Mouse (Mus musculus) erythroblast, adult 5-6 weeks (primary cell): ENCODE data around the gene B4galt5. TPM values are rescaled to one million over a fixed set of nuclear protein-coding genes. Genes with fewer than 3 reads are reported as not detected.

Experiments used
- ATAC-seq: replicated peaks from 2 replicates; pipeline ENCODE4 v1.8.0; 2016; ENCODE audit warnings: moderate number of reproducible peaks, mild to moderate bottlenecking, moderate TSS enrichment, inconsistent platforms; ENCODE audit not compliant: poor library complexity, low FRiP score, severe bottlenecking
- total RNA-seq, 2 experiments: library from RNA; stranded (forward) in 1 of 2; stranded (reverse) in 1 of 2; fragments of 150-400 nt in 1 of 2; fragments of 200-764, 138-1000 nt in 1 of 2; gene quantifications; 2 replicates each; pipeline versions ENCODE4 v1.2.3 to v1.2.4; 2015 to 2017; ENCODE audit warnings: low replicate concordance in 2 of 2

B4galt5 gene
- total RNA-seq, 2 experiments from 2014 or later, result 4.8 to 17.9 TPM

- ATAC-seq, result no peak
Measured at GRCm38 (mm10) chr2:167265806-167266205, 83.2 kb downstream of the B4galt5 start.

DNA sequence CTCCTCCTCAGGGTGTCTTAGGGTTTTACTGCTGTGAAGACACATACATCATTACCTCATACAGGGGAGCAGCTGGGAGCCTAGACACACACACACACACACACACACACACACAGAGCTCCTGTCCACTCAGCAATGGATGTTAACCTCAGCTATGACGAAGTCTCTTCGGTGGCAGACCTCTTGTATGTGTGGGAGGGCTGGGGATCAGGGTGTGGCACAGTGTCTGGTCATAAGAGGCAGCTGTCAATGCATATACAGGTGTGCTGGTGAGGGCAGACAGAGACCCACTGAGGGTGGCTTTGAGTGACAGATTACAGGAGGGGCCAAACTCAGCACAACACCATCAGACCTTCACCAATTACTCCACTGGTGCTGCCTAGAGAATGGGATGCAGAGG lies 84.0 kb downstream of the B4galt5 start:
- no peak for ATAC-seq

- no peak for ATAC-seq
Measured at GRCm38 (mm10) chr2:167263931-167264330, 85.1 kb downstream of the B4galt5 start.

- ATAC-seq, result no peak
Measured at GRCm38 (mm10) chr2:167263040-167263810, 85.8 kb downstream of the B4galt5 start.

DNA sequence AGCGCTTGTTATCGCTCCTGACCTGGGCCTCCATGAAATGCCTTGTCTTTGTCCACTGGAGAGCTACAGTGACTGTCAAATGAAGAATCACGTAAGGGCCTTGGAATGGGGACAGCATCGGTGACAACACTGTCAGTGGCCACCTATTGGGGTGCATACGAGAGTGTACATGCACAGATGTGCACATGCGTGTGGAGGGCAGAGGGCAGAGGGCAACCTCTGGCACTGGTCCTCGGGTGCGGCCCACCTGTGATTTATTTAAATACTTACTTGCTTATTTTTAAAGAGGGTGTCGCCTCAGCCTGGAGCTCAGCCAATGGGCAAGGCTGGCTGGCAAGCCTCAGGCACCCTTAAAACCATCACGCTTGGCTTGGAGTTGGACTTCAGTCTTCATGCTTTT lies 86.5 kb downstream of the B4galt5 start:
- ATAC-seq, result no peak

- no peak for ATAC-seq
Measured at GRCm38 (mm10) chr2:167261106-167261505, 87.9 kb downstream of the B4galt5 start.

DNA sequence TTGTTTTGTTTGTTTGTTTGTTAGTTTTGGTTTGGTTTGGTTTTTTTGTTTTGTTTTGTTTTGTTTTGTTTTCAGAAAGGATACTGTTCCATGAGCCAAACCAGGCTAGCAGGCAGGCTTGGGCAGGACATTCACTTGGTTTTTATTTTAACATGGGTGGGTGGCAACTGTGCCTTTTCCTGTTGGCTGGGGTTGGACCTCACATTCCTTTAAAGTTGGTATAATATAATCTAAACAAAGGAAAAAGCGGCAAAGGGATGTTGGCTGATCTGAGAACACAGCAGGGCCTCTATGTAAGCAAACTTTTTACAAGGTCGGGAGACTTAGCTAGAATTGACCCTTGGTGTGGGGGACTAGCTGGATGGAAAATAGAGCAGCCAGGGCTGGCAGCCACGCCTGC lies 91.2 kb downstream of the B4galt5 start:
- no peak for ATAC-seq

- ATAC-seq, result no peak
Measured at GRCm38 (mm10) chr2:167254808-167255207, 94.2 kb downstream of the B4galt5 start.

DNA sequence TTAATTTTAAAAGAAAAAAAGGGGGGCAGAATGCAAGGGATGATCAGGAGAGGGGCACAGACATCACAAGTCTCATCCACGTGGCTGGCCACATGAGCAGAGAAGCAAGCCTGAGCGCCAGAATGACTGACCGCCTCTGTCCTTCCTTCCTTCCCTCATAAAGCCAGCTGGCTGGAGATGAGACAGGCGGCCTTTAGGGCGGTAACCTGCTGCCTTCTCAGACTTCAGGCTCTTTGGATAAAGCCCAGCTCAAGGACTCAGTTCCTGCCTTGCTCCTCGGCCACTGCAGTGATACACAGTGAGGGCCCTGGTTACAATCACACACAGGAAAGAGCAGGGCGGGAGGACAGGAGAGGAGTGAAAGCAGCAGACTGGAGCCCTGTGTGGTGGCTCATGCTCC lies 94.8 kb downstream of the B4galt5 start:
- ATAC-seq, result no peak

DNA sequence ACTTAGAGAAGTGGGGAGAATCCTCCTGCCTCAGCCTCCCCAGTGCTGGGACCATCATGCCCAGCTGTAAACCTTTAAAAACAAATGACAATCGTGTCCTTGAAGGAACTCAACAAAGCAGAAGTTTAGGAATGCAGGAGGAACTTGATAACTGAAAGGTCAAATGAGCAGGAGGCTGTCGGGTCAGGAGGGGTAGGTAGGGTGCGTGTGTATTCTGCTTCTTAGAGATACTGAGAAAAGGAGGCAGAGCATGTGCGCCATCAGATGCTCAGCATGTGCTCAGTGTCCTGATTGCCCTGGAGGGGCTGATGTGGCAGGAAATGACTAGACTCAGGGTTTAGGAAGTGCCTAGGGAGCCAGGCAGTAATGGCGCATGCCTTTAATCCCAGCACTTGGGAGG lies 95.5 kb downstream of the B4galt5 start:
- ATAC-seq, result no peak

- no peak for ATAC-seq
Measured at GRCm38 (mm10) chr2:167252057-167252687, 96.8 kb downstream of the B4galt5 start.

DNA sequence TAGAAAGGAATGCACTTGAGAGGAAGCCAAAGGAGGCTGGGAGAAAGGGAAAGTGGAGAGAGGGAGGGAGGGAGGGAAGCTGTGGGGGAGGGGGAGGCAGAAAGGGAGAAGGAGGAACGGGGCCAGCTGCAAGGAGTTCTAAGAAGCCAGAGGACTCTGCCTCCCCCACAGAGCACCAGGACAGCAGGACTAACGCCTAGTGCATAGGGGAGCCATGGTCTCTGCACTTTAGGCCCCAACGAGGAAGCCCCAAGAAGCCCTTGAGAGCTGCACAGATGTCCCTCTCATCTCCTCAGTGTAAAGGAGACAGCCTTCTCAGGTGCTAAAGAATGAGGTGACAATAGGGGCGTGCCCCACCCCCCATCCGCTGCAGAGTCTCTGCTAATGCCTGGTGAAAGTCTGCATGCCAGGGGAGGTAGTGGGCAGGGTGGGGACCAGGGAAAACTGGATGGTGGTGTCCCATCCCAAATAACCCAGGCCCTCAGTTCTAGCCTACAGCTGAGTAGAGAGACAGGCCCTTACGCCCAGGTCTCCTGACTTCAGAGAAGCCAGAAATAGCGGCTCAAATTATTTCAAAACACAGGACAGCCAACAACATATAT lies 98.1 kb downstream of the B4galt5 start:
- ATAC-seq, result no peak

GRCm38 (mm10) chr2:167250003-167250735 lies 98.8 kb downstream of the B4galt5 start:
- no peak for ATAC-seq

GRCm38 (mm10) chr2:167249591-167249990 lies 99.4 kb downstream of the B4galt5 start:
- no peak for ATAC-seq

Other genes with a start within 250 kb of the B4galt5 start
- gene Kcnb1, start 159.0 kb downstream of the B4galt5 start, total RNA-seq (2015; ENCODE audit: low replicate concordance), result not detected in 2 replicates
- gene Kcnb1, start 159.0 kb downstream of the B4galt5 start, total RNA-seq (2017; ENCODE audit: low replicate concordance), result not detected in 2 replicates
- not detected in 2 replicates for gene Ptgis, start 108.6 kb downstream of the B4galt5 start, total RNA-seq (2015; ENCODE audit: low replicate concordance)
- gene Ptgis, start 108.6 kb downstream of the B4galt5 start, total RNA-seq (2017; ENCODE audit: low replicate concordance), result not detected in 2 replicates
- 123 and 129 TPM in 2 replicates for gene Slc9a8, start 72.5 kb upstream of the B4galt5 start, total RNA-seq (2015; ENCODE audit: low replicate concordance)
- 111 and 194 TPM in 2 replicates for gene Slc9a8, start 72.5 kb upstream of the B4galt5 start, total RNA-seq (2017; ENCODE audit: low replicate concordance)
- gene Rnf114, start 143.5 kb upstream of the B4galt5 start, total RNA-seq (2015; ENCODE audit: low replicate concordance), result 39.6 and 41.6 TPM in 2 replicates
- 32.3 and 41.5 TPM in 2 replicates for gene Rnf114, start 143.5 kb upstream of the B4galt5 start, total RNA-seq (2017; ENCODE audit: low replicate concordance)
- gene Spata2, start 143.7 kb upstream of the B4galt5 start, total RNA-seq (2015; ENCODE audit: low replicate concordance), result 6.1 and 9.4 TPM in 2 replicates
- gene Spata2, start 143.7 kb upstream of the B4galt5 start, total RNA-seq (2017; ENCODE audit: low replicate concordance), result 6.3 and 7.6 TPM in 2 replicates
- gene Snai1, start 189.0 kb upstream of the B4galt5 start, total RNA-seq (2015; ENCODE audit: low replicate concordance), result not detected in 2 replicates
- 0.70 TPM in 1 of 2 replicates, not detected in the other for gene Snai1, start 189.0 kb upstream of the B4galt5 start, total RNA-seq (2017; ENCODE audit: low replicate concordance)